Mouse (Mus musculus): ENCODE data around the gene Rnf182.

The Rnf182 gene

GRCm38 (mm10) chr13:43615577-43616254 lies at the start of gene Rnf182:
Gene Rnf182 (plus strand): TSS chr13:43615710.
- peak; percentile 29 for DNase-seq (ENCODE audit: low read depth)

GRCm38 (mm10) chr13:43566184-43566583 lies 49.3 kb upstream of the Rnf182 start:
- no peak for DNase-seq (ENCODE audit: low read depth)

- DNase-seq (ENCODE audit: low read depth) = no peak
These were observed 48.2 kb upstream of the Rnf182 start for GRCm38 (mm10) chr13:43567141-43567891.

GRCm38 (mm10) chr13:43573979-43574378 lies 41.5 kb upstream of the Rnf182 start:
- DNase-seq (ENCODE audit: low read depth) = no peak

GRCm38 (mm10) chr13:43575431-43575830 lies 40.1 kb upstream of the Rnf182 start:
- no peak for DNase-seq (ENCODE audit: low read depth)

GRCm38 (mm10) chr13:43577254-43577653 lies 38.3 kb upstream of the Rnf182 start:
- DNase-seq (ENCODE audit: low read depth) = peak; percentile 31

- no peak for DNase-seq (ENCODE audit: low read depth)
These were observed 37.7 kb upstream of the Rnf182 start for GRCm38 (mm10) chr13:43577766-43578165.

GRCm38 (mm10) chr13:43579740-43580139 lies 35.8 kb upstream of the Rnf182 start:
- DNase-seq (ENCODE audit: low read depth) = peak; percentile 60

- no peak for DNase-seq (ENCODE audit: low read depth)
These were observed 34.8 kb upstream of the Rnf182 start for GRCm38 (mm10) chr13:43580661-43581060.

- DNase-seq (ENCODE audit: low read depth) = no peak
These were observed 32.5 kb upstream of the Rnf182 start for GRCm38 (mm10) chr13:43582961-43583360.

GRCm38 (mm10) chr13:43583504-43583903 lies 32.0 kb upstream of the Rnf182 start:
- DNase-seq (ENCODE audit: low read depth) = no peak

GRCm38 (mm10) chr13:43585335-43585734 lies 30.2 kb upstream of the Rnf182 start:
- DNase-seq (ENCODE audit: low read depth) = no peak

- DNase-seq (ENCODE audit: low read depth) = no peak
These were observed 28.5 kb upstream of the Rnf182 start for GRCm38 (mm10) chr13:43586966-43587365.

GRCm38 (mm10) chr13:43587844-43588840 lies 27.4 kb upstream of the Rnf182 start:
- no peak for DNase-seq (ENCODE audit: low read depth)

GRCm38 (mm10) chr13:43591828-43592680 lies 23.5 kb upstream of the Rnf182 start:
- DNase-seq (ENCODE audit: low read depth) = no peak

- DNase-seq (ENCODE audit: low read depth) = no peak
These were observed 22.8 kb upstream of the Rnf182 start for GRCm38 (mm10) chr13:43592681-43593068.

GRCm38 (mm10) chr13:43595896-43596295 lies 19.6 kb upstream of the Rnf182 start:
- DNase-seq (ENCODE audit: low read depth) = peak; percentile 29

GRCm38 (mm10) chr13:43600967-43601366 lies 14.5 kb upstream of the Rnf182 start:
- no peak for DNase-seq (ENCODE audit: low read depth)

- DNase-seq (ENCODE audit: low read depth) = no peak
These were observed 13.1 kb upstream of the Rnf182 start for GRCm38 (mm10) chr13:43602440-43602839.

GRCm38 (mm10) chr13:43603042-43603441 lies 12.5 kb upstream of the Rnf182 start:
- no peak for DNase-seq (ENCODE audit: low read depth)

- DNase-seq (ENCODE audit: low read depth) = no peak
These were observed 6.7 kb upstream of the Rnf182 start for GRCm38 (mm10) chr13:43608854-43609253.

Measured in c-Kit-positive CD71-negative TER-119-negative erythroid progenitor cells, embryonic 14.5 days (primary cell).